Mouse (Mus musculus): ENCODE measurements at regions not wholly inside any gene's neighbourhood (a gene's known extent, or its start where the extent isn't known, plus 50 kb on each side); places are given as distances from the start of the nearest gene placed in this dataset.

- in situ Hi-C loops (cut with MboI), result loop anchor here (25.0 kb wide), 1 partner anchor 949 kb away; no protein-coding TSS in a partner anchor
Measured at GRCm38 (mm10) chr12:110385801-110386599, 60.9 kb upstream of the Ppp2r5c start.

GRCm38 (mm10) chr12:110387056-110387455 is 59.9 kb upstream of the Ppp2r5c start:
- in situ Hi-C loops (cut with MboI), result loop anchor here (25.0 kb wide), 1 partner anchor 950 kb away; no protein-coding TSS in a partner anchor

- in situ Hi-C loops (cut with MboI), result loop anchor here (25.0 kb wide), 1 partner anchor 950 kb away; no protein-coding TSS in a partner anchor
Measured at GRCm38 (mm10) chr12:110387567-110387966, 59.4 kb upstream of the Ppp2r5c start.

GRCm38 (mm10) chr12:110389439-110389838 is 57.5 kb upstream of the Ppp2r5c start:
- in situ Hi-C loops (cut with MboI), result loop anchor here (25.0 kb wide), 1 partner anchor 952 kb away; no protein-coding TSS in a partner anchor

- in situ Hi-C loops (cut with MboI), result loop anchor here (25.0 kb wide), 1 partner anchor 954 kb away; no protein-coding TSS in a partner anchor
Measured at GRCm38 (mm10) chr12:110391464-110391863, 55.5 kb upstream of the Ppp2r5c start.

GRCm38 (mm10) chr12:110393555-110393954 is 53.4 kb upstream of the Ppp2r5c start:
- in situ Hi-C loops (cut with MboI), result loop anchor here (25.0 kb wide), 1 partner anchor 956 kb away; no protein-coding TSS in a partner anchor

All from mature B cell (primary cell).